Comparison of ENCODE assay signal across 16 mouse cellular contexts in genomic region chr1:82801105-82801783, GRCm38 (mm10).
DNase-seq lines count a peak whose midpoint lies in the region; ATAC-seq lines count a peak whose summit lies in the region.
"Had no signal": no experiment of that assay in that cellular context is flagged by ENCODE, and none has a peak within 500 bp of the region (broad histone marks: within the 10 kb centered on the region; RNA-seq: fewer than 3 reads in every experiment).

No protein-coding gene starts in this region.

- ATAC-seq in cerebellum, adult (ENCODE audit: insufficient number of reproducible peaks, low FRiP score, low TSS enrichment): 0 out of 2 replicates have a peak, but pooled peaks have one; percentile 37
- ATAC-seq in frontal cortex, adult (ENCODE audit: low TSS enrichment): peak; percentile 63
- ATAC-seq: intestine, embryonic 16.5 days had no signal

- DNase-seq in cerebellum, adult 11 months: no peak
- DNase-seq in cerebellum, postnatal 25 days: peak; percentile 19 to 29
- DNase-seq in cerebellum, adult 11-12 months: no peak
- no peak for DNase-seq in frontal cortex, postnatal 14 days (ENCODE audit: low spot score in 2 of 2)
- DNase-seq in 3134 (ENCODE audit: extremely low read depth, insufficient read length, low spot score): peak; percentile 39
- DNase-seq in kidney, adult 11 months: no peak
- DNase-seq: adrenal gland, adult 8-10 months; adrenal gland, postnatal 36 days; cerebellum, adult 8-10 months; gastrocnemius, postnatal 10 days; heart, adult 2 months; kidney, adult 8-10 months; kidney, postnatal 25 days had no signal

Comparison
In these comparisons a context has a peak if more than half of its experiments do, and no peak if none do; other contexts are left out.
1. DNase-seq: peak in cerebellum, postnatal 25 days (2 of 2) and 3134 (single experiment); none in cerebellum, adult 11 months (single experiment), cerebellum, adult 11-12 months (single experiment), frontal cortex, postnatal 14 days (0 of 2) and kidney, adult 11 months (single experiment).